Mouse (Mus musculus) kidney, embryonic 14.5 days (tissue): ENCODE measurements around the gene Stk17b. TPM values are rescaled to one million over a fixed set of nuclear protein-coding genes. Genes with fewer than 3 reads are reported as not detected.
"Not testable (repeated sequence)": the region's sequence is repeated elsewhere in the genome, so short reads cannot be mapped to it uniquely, and the experiment has no call there.

Source experiments
- ATAC-seq: fragments of 200-750 bp; cut with Nextera tagmentation; 2 replicates; pipeline ENCODE4 v1.8.0; 2017; ENCODE audit warnings: moderate number of reproducible peaks, mild to moderate bottlenecking, moderate TSS enrichment, moderate library complexity; ENCODE audit not compliant: low FRiP score, low TSS enrichment
- H3K27ac ChIP-seq: fragments of 300-500 bp; sonication (generic); 2 replicates; pipeline ENCODE4 v1.5.1; 2014; ENCODE audit warnings: low read depth, mild to moderate bottlenecking, low read length, moderate library complexity, mixed read lengths
- H3K27me3 ChIP-seq: fragments of 300-500 bp; sonication (generic); 2 replicates; pipeline ENCODE4 v1.6.1; 2014; ENCODE audit warnings: mild to moderate bottlenecking, low read length; ENCODE audit not compliant: control insufficient read depth, insufficient read depth
- H3K36me3 ChIP-seq: fragments of 300-500 bp; sonication (generic); 2 replicates; pipeline ENCODE4 v1.6.1; 2014; ENCODE audit warnings: low read length, mixed read lengths; ENCODE audit not compliant: control insufficient read depth, insufficient read depth
- H3K4me1 ChIP-seq: fragments of 300-500 bp; sonication (generic); 2 replicates; pipeline ENCODE4 v1.6.1; 2014; ENCODE audit warnings: low read length, mixed read lengths; ENCODE audit not compliant: control insufficient read depth, insufficient read depth
- H3K4me2 ChIP-seq: fragments of 300-500 bp; sonication (generic); replicated peaks from 2 replicates; pipeline ENCODE4 v1.6.1; 2014; ENCODE audit warnings: low read depth, mild to moderate bottlenecking, low read length
- H3K4me3 ChIP-seq: fragments of 300-500 bp; sonication (generic); 2 replicates; pipeline ENCODE4 v1.5.1; 2014; ENCODE audit warnings: mild to moderate bottlenecking, low read length
- H3K9ac ChIP-seq: fragments of 300-500 bp; sonication (generic); 2 replicates; pipeline ENCODE4 v1.6.1; 2014; ENCODE audit warnings: low read depth, mild to moderate bottlenecking, low read length, moderate library complexity
- H3K9me3 ChIP-seq: fragments of 300-500 bp; sonication (generic); 2 replicates; pipeline ENCODE4 v1.6.1; 2016; ENCODE audit warnings: low read length; ENCODE audit not compliant: control insufficient read depth
- WGBS: fragments of 180-500 bp; shearing (Covaris S2); extraction: QIAGEN DNeasy Blood & Tissue Kit; methylation state at CpG from one replicate; pipeline ENCODE4 v1.1.7; 2014; 5-methylcytosine and 5-hydroxymethylcytosine counted together
- polyA plus RNA-seq: library from polyadenylated mRNA; unstranded; fragments of >200 nt; fragmentation: Nextera tagmentation; extraction: Ambion mirVana; gene quantifications from 2 replicates; pipeline ENCODE4 v1.2.1, GENCODE M21; 2014

Stk17b gene
- polyA plus RNA-seq, 1 experiment from 2014 or later, result 13.1 TPM

DNA sequence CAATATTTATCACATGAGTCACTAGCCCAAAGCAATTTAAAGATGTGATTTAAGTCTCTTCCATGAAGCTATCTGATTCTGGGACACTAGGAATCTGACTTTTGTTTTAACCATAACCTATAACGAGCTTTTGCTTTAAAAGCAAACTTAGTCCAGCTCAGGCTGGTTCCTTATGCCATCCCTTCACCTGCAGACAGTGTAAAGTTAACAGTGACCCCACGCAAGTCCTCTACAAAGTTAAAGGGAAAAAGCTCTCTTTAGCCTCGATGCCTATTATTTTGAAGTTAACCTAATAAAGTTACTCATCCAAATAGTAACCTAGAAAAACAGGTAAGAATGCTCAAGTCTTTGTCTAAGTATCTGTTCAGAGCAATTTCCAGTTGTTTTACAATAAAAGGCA is 10.5 kb downstream of the Stk17b start:
- Histone ChIP-seq H3K4me2 (no peak overlapping the region), H3K4me3 (no peak overlapping the region), H3K27me3 (no peaks in the 10 kb centered on the region), H3K9ac (no peak overlapping the region), H3K9me3 (no peaks in the 10 kb centered on the region), H3K27ac (no peak overlapping the region), H3K4me1 (no peaks in the 10 kb centered on the region), H3K36me3 (no peaks in the 10 kb centered on the region)
- ATAC-seq, result no peak
- 83% methylated on average over 3 of the region's 3 CpGs for WGBS

DNA sequence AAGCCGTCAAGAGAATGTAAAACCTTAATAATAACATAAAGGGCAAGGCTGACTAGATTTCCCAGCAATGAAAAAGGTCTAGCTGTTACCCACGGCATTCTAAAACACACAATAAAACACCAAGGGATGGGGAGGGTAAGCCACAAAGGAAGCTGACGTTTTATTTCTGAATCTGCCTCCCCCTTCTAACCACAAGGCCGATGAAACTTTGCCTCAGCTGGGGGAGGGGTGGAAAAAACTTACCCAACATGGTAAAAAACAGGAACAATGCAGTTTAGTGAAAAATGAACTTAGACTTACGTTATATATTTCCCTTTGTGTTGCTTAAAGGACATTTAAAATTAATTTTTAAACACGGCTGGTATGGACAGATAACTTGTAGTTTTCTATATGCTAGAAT is 11.0 kb downstream of the Stk17b start:
- WGBS, result 63% methylated on average over 6 of the region's 6 CpGs
- Histone ChIP-seq H3K9ac (no peak overlapping the region), H3K9me3 (no peaks in the 10 kb centered on the region), H3K36me3 (no peaks in the 10 kb centered on the region), H3K4me3 (no peak overlapping the region), H3K27me3 (no peaks in the 10 kb centered on the region), H3K27ac (no peak overlapping the region), H3K4me1 (no peaks in the 10 kb centered on the region), H3K4me2 (no peak overlapping the region)
- ATAC-seq, result no peak

DNA sequence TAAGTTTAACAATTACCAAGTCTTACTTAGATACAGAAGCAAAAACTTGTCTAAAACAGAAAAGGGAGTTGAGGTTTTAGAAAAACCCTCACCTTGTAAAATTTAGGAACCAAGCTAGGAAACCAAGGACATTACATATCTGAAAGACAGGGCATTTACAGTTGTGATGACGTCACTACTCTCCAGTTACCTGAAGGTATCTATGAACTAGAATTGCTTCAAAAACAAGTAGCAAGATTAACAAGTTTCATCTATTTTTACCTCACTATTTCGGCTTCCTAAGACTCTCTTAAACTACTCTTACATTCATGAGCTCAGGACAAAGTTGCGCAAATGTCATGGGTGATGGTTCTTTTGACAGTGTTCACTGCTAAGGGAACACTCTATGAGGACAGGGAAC is 12.1 kb downstream of the Stk17b start:
- no peak for ATAC-seq
- Histone ChIP-seq H3K27ac (no peak overlapping the region), H3K9ac (no peak overlapping the region), H3K4me2 (no peak overlapping the region), H3K9me3 (no peaks in the 10 kb centered on the region), H3K4me1 (no peaks in the 10 kb centered on the region), H3K36me3 (no peaks in the 10 kb centered on the region), H3K4me3 (no peak overlapping the region), H3K27me3 (no peaks in the 10 kb centered on the region)
- 89% methylated on average over 3 of the region's 3 CpGs for WGBS

DNA sequence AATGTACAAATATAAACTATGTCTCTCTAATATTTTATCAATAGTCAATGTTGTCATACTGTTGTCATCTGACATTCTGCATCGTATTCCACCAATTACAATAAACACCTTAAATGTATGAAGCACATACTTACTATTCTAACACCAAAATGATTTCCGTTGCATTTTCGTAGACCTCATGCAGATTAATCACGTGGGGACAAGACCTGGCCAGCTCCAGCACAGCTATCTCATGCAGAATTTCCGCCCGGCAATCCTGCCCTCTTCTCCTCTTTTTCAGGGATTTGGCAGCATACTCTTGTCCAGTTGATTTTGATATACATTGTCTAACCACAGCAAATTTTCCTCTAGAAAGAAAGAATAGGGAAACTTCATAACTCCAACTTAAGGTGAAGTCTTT is 13.5 kb downstream of the Stk17b start:
- no peaks in the 10 kb centered on the region for H3K4me1 ChIP-seq
- no peak overlapping the region for H3K27ac ChIP-seq
- H3K4me2 ChIP-seq, result no peak overlapping the region
- no peak overlapping the region for H3K9ac ChIP-seq
- ATAC-seq, result no peak
- WGBS, result 86% methylated on average over 6 of the region's 6 CpGs
- H3K27me3 ChIP-seq, result no peaks in the 10 kb centered on the region
- no peak overlapping the region for H3K4me3 ChIP-seq
- no peaks in the 10 kb centered on the region for H3K36me3 ChIP-seq
- no peaks in the 10 kb centered on the region for H3K9me3 ChIP-seq

DNA sequence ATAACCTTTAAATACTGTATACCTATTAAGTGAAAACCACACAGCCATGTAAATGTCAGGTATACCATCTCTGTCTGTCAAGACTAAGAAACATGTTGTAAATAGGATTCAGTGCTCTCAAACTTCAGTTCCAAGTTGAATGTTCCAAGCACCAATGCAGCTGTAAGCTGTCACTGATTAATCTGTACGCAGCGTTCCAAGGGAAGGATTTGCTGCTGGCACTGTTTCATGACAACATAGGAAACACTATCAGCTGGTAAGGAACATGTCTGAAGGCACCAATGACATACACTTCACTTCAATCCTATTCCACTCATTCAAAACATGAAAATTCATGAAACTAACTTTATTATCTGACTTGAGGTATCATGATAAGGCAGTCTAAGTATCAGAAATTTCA is 18.9 kb downstream of the Stk17b start:
- Histone ChIP-seq H3K27ac (no peak overlapping the region), H3K4me2 (no peak overlapping the region), H3K9ac (no peak overlapping the region), H3K27me3 (no peaks in the 10 kb centered on the region), H3K9me3 (no peaks in the 10 kb centered on the region), H3K4me1 (no peaks in the 10 kb centered on the region), H3K36me3 (no peaks in the 10 kb centered on the region; the same call in 1 of the 2 replicates), H3K4me3 (no peak overlapping the region)
- WGBS, result 70% methylated on average over 2 of the region's 2 CpGs
- no peak for ATAC-seq

DNA sequence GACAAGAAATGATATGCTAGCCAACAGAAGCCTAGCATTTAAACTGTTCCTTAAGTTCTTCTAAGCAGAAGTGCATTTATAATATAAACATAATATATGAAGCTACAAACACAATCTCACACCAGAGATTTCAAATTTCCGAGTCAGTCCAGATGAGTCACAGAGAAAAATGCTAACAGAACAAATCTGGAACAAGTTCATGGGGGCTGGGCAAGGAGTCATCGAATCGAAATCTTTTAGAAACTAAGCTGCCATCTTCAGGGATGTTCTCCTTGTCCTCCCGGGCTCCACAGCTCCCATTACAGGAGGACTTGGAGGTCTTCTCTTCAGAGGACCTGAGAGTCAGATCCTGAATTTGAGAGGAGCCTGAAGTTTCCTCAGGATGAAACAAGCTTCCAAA is 27.7 kb downstream of the Stk17b start:
- no peak for ATAC-seq
- 90% methylated on average over 4 of the region's 4 CpGs for WGBS
- Histone ChIP-seq H3K27me3 (no peaks in the 10 kb centered on the region), H3K9ac (no peak overlapping the region), H3K4me1 (no peaks in the 10 kb centered on the region), H3K36me3 (no peaks in the 10 kb centered on the region; the same call in 1 of the 2 replicates), H3K9me3 (no peaks in the 10 kb centered on the region), H3K27ac (no peak overlapping the region), H3K4me2 (no peak overlapping the region), H3K4me3 (no peak overlapping the region)

DNA sequence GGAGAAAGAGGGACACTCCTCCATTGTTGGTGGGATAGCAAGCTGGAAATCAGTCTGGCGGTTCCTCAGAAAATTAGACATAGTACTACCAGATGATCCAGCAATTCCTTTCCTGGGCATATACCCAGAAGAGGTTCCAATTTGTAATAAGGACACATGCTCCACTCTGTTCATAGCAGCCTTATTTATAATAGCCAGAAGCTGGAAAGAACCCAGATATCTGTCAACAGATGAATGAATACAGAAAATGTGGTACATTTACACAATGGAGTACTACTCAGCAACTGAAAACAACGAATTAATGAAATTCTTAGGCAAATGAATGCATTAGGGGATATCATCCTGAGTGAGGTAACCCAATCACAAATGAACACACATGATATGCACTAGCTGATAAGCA is 31.5 kb downstream of the Stk17b start:
- H3K9me3 ChIP-seq, H3K9ac ChIP-seq, H3K36me3 ChIP-seq, H3K4me2 ChIP-seq, H3K4me3 ChIP-seq, ATAC-seq, H3K4me1 ChIP-seq, H3K27me3 ChIP-seq, H3K27ac ChIP-seq: not testable (repeated sequence)
- WGBS, result 96% methylated on average over 2 of the region's 2 CpGs

DNA sequence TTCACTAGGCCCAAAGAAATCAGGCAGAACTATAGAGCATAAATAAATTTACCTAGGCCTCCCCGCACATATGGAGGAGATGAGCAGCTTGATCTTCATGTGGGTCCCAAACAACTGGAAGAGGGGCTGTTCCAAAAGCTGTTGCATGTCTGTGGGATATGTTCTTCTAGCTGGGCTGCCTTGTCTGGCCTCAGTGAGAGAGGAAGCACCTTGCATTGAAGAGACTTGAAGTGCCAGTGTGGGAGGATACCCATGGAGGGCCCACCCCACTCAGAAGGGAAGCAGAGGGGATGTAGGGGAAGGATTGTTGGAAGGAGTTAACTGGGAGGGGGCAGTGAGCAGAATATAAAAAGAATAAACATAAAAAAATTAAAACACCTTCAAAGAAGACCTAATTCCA is 33.9 kb downstream of the Stk17b start:
- ATAC-seq, result no peak
- no peaks in the 10 kb centered on the region for H3K4me1 ChIP-seq
- H3K4me2 ChIP-seq, result no peak overlapping the region
- no peaks in the 10 kb centered on the region for H3K36me3 ChIP-seq
- 79% methylated on average over 1 of the region's 1 CpGs for WGBS
- no peaks in the 10 kb centered on the region for H3K9me3 ChIP-seq
- H3K9ac ChIP-seq, result no peak overlapping the region
- no peaks in the 10 kb centered on the region for H3K27me3 ChIP-seq
- no peak overlapping the region for H3K27ac ChIP-seq
- H3K4me3 ChIP-seq, result no peak overlapping the region

DNA sequence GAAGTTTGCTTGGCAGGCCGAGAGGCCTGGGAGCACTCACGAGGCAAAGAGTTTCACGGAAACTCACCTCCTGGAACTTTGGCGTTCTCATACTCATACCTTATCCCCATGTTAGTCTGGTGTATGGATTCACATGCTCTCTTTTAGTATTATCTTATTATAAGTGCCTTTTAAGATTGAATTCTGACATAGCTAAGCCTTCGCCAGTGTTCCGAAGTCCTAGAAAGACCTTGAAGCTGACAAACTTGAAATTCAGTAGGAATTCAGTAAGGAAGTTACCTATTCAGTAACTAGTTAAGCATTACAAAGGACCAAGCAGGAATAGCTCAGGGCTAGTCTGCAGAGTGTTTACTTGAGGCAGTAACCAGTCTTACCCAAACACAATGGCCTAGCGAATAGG is 34.3 kb downstream of the Stk17b start:
- H3K4me2 ChIP-seq, H3K36me3 ChIP-seq, H3K4me1 ChIP-seq, H3K9ac ChIP-seq, H3K9me3 ChIP-seq, H3K4me3 ChIP-seq, H3K27me3 ChIP-seq, H3K27ac ChIP-seq, ATAC-seq: not testable (repeated sequence)
- 92% methylated on average over 7 of the region's 7 CpGs for WGBS

DNA sequence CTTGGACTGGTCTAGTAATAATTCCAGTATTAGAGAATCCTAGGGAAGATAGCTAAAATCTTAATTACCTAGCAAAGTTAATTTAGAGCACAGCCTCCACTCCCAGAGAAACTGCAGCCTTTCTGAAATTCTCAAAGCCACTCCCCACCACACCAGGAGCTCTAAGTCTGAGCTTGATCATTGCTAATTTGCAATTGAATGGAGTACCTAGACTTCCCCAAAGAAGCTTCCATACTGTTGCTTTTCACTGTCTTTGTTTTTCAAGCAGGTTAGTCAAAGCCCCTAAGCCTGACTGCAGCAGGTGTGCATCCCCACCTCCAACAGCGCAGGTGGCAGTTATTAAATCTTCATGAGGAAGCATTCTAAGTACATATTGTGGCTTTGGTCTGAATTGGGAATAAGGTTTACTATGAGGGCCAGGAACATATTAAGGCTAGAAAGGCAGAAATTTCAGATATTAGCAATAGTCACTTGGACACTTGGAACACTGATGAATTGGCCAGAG is 35.1 kb downstream of the Stk17b start:
- H3K4me1 ChIP-seq, H3K36me3 ChIP-seq, H3K27me3 ChIP-seq, H3K27ac ChIP-seq, ATAC-seq, H3K9ac ChIP-seq, H3K4me2 ChIP-seq, H3K4me3 ChIP-seq, H3K9me3 ChIP-seq: not testable (repeated sequence)
- 87% methylated on average over 1 of the region's 1 CpGs for WGBS
